Mouse (Mus musculus): Measurements from ENCODE around the gene Ush1c. TPM values are rescaled to one million over a fixed set of nuclear protein-coding genes. Genes with fewer than 3 reads are reported as not detected.

Ush1c gene
- polyA plus RNA-seq, 1 experiment from 2014 or later, result 36.8 TPM

DNA sequence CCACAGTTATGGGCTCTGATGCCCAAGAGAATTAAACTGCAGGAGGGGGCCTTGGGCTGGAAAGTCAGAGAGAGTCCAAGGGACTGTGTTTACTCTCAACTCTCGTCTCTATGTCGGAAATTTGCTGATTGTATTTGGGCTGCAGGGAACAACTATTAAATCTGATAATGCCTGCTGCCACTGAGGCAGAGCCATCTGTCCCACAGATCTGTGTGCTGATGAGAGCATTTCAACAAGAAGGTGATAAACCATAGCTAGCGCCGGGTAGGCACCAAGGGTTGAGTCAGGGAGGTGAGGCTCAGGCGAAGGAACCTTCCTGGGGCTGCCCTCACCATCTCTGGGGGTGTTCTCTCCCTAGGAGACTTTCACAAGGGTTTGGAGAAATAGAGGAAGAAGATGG lies 75.6 kb downstream of the Ush1c start:
- ATAC-seq (replicated peaks; ENCODE audit: low FRiP score, low TSS enrichment, low read depth), result no peak

DNA sequence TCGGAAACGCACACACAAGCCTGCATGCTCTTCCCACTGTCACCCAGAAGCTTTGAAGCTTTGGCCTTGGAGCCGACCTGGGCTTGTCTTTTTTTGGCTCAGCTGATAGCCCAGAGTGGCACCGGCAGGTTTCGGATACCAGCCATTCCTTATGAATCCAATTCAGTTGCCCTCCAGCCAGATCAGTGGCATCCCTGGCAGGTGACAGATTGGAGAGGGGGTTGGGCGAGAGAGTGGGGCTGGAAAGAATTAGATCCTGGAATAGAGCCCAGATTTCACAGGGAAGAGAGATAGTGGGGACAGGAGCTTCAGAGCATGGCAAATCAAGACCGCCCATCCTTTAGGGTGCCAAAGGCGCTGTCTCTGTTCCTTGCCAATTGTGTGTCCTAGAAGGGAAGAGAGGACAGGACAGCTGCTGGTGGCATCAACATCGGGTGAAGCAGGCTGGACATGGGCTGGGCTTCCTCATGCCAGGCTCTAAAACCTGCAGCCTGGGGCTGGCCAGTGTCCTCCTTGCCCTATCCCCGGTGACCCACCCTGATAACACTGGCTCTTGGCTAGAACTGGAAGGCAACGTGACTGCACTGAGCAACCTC lies 76.1 kb downstream of the Ush1c start:
- no peak for ATAC-seq (replicated peaks; ENCODE audit: low FRiP score, low TSS enrichment, low read depth)
- no peak overlapping the region for H3K9ac ChIP-seq (ENCODE audit: low read length)
- 67% methylated on average over 11 of the region's 11 CpGs for WGBS

More for the DNA sequence above, 75.6 kb downstream of the Ush1c start:
- H3K4me1 ChIP-seq (replicated peaks; ENCODE audit: control insufficient read depth, insufficient read depth, low read length), result no peaks in the 10 kb centered on the region
- no peaks in the 10 kb centered on the region for H3K9me3 ChIP-seq (ENCODE audit: control insufficient read depth, low read length)
- no peaks in the 10 kb centered on the region for H3K27me3 ChIP-seq (replicated peaks; ENCODE audit: control insufficient read depth, insufficient read depth, low read length)
- no peak overlapping the region for H3K4me2 ChIP-seq (ENCODE audit: low read length)
- WGBS, result 75% methylated on average over 5 of the region's 5 CpGs
- H3K27ac ChIP-seq (ENCODE audit: low read depth), result no peak overlapping the region
- no peak overlapping the region for H3K9ac ChIP-seq (ENCODE audit: low read length)
- DNase-seq (ENCODE audit: low spot score), result no peak
- H3K36me3 ChIP-seq (ENCODE audit: control insufficient read depth, insufficient read depth, low read length), result no peaks in the 10 kb centered on the region
- no peak overlapping the region for H3K4me3 ChIP-seq (ENCODE audit: low read depth, low read length)

GRCm38 (mm10) chr7:46161615-46162014 lies 76.7 kb downstream of the Ush1c start:
- DNase-seq (ENCODE audit: low spot score), result no peak
- H3K4me3 ChIP-seq (ENCODE audit: low read depth, low read length), result no peak overlapping the region
- H3K27ac ChIP-seq (ENCODE audit: low read depth), result no peak overlapping the region
- ATAC-seq (replicated peaks; ENCODE audit: low FRiP score, low TSS enrichment, low read depth), result no peak
- no peaks in the 10 kb centered on the region for H3K27me3 ChIP-seq (replicated peaks; ENCODE audit: control insufficient read depth, insufficient read depth, low read length)
- WGBS, result 50% methylated on average over 3 of the region's 3 CpGs
- H3K4me1 ChIP-seq (replicated peaks; ENCODE audit: control insufficient read depth, insufficient read depth, low read length), result no peaks in the 10 kb centered on the region
- H3K9ac ChIP-seq (ENCODE audit: low read length), result no peak overlapping the region
- H3K36me3 ChIP-seq (ENCODE audit: control insufficient read depth, insufficient read depth, low read length), result no peaks in the 10 kb centered on the region
- no peak overlapping the region for H3K4me2 ChIP-seq (ENCODE audit: low read length)
- H3K9me3 ChIP-seq (ENCODE audit: control insufficient read depth, low read length), result no peaks in the 10 kb centered on the region

More for the DNA sequence above, 76.1 kb downstream of the Ush1c start:
- Histone ChIP-seq H3K27ac (ENCODE audit: low read depth) (no peak overlapping the region), H3K9me3 (ENCODE audit: control insufficient read depth, low read length) (no peaks in the 10 kb centered on the region), H3K27me3 (replicated peaks; ENCODE audit: control insufficient read depth, insufficient read depth, low read length) (no peaks in the 10 kb centered on the region), H3K4me1 (replicated peaks; ENCODE audit: control insufficient read depth, insufficient read depth, low read length) (no peaks in the 10 kb centered on the region), H3K4me3 (ENCODE audit: low read depth, low read length) (no peak overlapping the region), H3K36me3 (ENCODE audit: control insufficient read depth, insufficient read depth, low read length) (no peaks in the 10 kb centered on the region), H3K4me2 (ENCODE audit: low read length) (no peak overlapping the region)
- no peak for DNase-seq (ENCODE audit: low spot score)

DNA sequence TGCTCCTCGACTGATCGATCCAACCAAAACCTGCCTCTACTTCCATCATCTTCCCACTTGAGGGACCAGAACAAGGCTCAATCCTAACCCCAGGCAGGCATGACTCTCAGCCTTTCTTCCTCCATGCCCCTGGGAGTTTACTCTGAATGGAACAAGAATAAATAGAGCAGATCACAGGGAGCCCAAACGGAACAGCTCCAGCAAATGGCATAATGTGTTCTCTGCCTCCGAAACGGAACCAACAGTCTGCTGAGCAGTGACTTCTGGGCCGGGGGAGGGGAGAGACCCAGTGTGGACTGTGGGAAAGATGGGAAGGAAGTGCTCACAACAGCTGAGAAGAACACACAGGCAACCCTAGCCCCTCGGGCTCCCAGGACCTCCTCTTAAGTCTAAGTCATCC lies 80.6 kb downstream of the Ush1c start:
- WGBS, result 72% methylated on average over 7 of the region's 7 CpGs
- no peak overlapping the region for H3K4me3 ChIP-seq (ENCODE audit: low read depth, low read length)

DNA sequence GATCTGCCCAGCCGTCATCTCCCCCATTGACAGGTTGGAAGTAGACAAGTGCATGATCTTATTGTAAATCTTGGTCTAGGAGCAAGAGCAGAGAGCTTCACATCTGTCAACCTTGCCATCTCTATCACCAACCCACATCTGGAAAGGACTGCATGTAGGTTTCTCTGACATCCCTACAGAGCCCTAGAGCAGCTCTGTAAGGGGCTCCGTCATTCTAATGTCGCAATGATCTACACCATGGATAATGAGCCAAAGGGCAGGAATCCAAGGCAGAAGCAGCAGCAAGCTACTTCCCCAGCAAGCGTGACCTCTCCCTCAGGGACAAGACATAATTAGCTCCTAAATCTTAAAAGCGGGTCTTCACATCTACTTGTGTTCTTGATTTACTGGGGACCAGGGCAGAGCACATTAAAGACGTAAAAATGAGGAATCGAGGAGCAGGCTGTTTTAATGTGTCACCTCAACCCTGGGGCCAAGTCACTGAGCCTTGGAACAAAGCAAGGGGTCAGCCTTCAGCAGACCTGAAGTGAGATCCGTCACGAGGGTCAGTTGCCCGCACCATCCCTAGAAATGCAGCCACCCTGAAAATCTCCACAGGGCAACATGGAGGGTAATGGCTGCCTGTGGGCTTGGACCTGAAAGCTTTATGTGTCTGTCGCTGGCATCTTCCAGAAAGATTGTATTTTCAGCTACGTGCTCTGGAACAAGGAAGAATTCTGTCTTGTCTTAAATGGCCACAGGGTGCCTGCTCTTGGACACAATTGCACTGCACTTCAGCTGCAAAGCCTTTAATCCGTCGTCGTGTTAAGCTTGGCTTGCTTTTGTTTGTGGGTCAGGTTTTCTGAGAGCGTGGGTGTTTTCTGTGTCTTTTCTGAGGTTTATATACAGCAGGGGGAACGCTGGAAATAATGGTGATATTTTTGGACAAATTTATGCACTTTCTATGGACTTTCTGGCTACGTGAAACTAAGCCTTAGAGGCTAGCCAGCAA lies 83.5 kb downstream of the Ush1c start:
- 74% methylated on average over 18 of the region's 18 CpGs for WGBS
- no peak overlapping the region for H3K4me3 ChIP-seq (ENCODE audit: low read depth, low read length)
- no peaks in the 10 kb centered on the region for H3K27me3 ChIP-seq (replicated peaks; ENCODE audit: control insufficient read depth, insufficient read depth, low read length)
- H3K4me2 ChIP-seq (ENCODE audit: low read length), result no peak overlapping the region
- H3K9ac ChIP-seq (ENCODE audit: low read length), result no peak overlapping the region
- no peaks in the 10 kb centered on the region for H3K36me3 ChIP-seq (ENCODE audit: control insufficient read depth, insufficient read depth, low read length)
- ATAC-seq (replicated peaks; ENCODE audit: low FRiP score, low TSS enrichment, low read depth) (no peak), DNase-seq (ENCODE audit: low spot score) (no peak)
- no peaks in the 10 kb centered on the region for H3K4me1 ChIP-seq (replicated peaks; ENCODE audit: control insufficient read depth, insufficient read depth, low read length)
- H3K9me3 ChIP-seq (ENCODE audit: control insufficient read depth, low read length), result no peaks in the 10 kb centered on the region
- no peak overlapping the region for H3K27ac ChIP-seq (ENCODE audit: low read depth)

More for the DNA sequence above, 80.6 kb downstream of the Ush1c start:
- Histone ChIP-seq H3K27ac (ENCODE audit: low read depth) (no peak overlapping the region), H3K4me2 (ENCODE audit: low read length) (no peak overlapping the region), H3K4me1 (replicated peaks; ENCODE audit: control insufficient read depth, insufficient read depth, low read length) (no peaks in the 10 kb centered on the region), H3K9me3 (ENCODE audit: control insufficient read depth, low read length) (no peaks in the 10 kb centered on the region), H3K36me3 (ENCODE audit: control insufficient read depth, insufficient read depth, low read length) (no peaks in the 10 kb centered on the region), H3K27me3 (replicated peaks; ENCODE audit: control insufficient read depth, insufficient read depth, low read length) (no peaks in the 10 kb centered on the region), H3K9ac (ENCODE audit: low read length) (no peak overlapping the region)
- DNase-seq (ENCODE audit: low spot score) (no peak), ATAC-seq (replicated peaks; ENCODE audit: low FRiP score, low TSS enrichment, low read depth) (no peak)

DNA sequence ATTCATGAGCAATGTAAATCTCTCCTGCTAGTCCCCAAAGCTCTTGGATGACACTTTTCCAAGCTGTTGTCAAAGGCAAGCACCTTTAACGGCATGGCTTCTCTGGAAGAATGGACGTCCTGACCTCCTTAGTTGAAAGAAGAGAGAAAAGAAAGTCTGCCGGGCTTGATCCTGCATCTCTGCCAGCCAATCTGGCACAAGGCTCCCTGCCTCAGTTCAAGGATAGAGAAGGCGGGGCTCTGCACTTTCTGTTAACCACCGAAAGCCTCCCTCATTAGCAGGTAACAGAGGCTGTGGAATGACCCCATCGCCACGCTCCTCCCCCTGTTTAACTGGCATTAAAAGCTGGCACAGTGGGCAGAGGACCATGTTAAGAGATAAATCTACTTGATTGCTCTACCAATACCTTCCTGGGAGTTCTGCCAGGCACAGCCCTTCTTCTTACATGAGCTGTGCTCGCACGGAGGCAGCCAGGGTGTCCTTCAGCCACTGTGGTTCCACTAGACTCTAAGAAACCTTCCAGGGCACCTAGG lies 85.4 kb downstream of the Ush1c start:
- H3K27ac ChIP-seq (ENCODE audit: low read depth), result no peak overlapping the region
- no peak overlapping the region for H3K4me2 ChIP-seq (ENCODE audit: low read length)
- ATAC-seq (replicated peaks; ENCODE audit: low FRiP score, low TSS enrichment, low read depth), result no peak
- H3K4me3 ChIP-seq (ENCODE audit: low read depth, low read length), result no peak overlapping the region
- 74% methylated on average over 9 of the region's 9 CpGs for WGBS
- no peaks in the 10 kb centered on the region for H3K9me3 ChIP-seq (ENCODE audit: control insufficient read depth, low read length)
- no peak for DNase-seq (ENCODE audit: low spot score)
- H3K9ac ChIP-seq (ENCODE audit: low read length), result no peak overlapping the region
- no peaks in the 10 kb centered on the region for H3K4me1 ChIP-seq (replicated peaks; ENCODE audit: control insufficient read depth, insufficient read depth, low read length)
- no peaks in the 10 kb centered on the region for H3K27me3 ChIP-seq (replicated peaks; ENCODE audit: control insufficient read depth, insufficient read depth, low read length)
- no peaks in the 10 kb centered on the region for H3K36me3 ChIP-seq (ENCODE audit: control insufficient read depth, insufficient read depth, low read length)

DNA sequence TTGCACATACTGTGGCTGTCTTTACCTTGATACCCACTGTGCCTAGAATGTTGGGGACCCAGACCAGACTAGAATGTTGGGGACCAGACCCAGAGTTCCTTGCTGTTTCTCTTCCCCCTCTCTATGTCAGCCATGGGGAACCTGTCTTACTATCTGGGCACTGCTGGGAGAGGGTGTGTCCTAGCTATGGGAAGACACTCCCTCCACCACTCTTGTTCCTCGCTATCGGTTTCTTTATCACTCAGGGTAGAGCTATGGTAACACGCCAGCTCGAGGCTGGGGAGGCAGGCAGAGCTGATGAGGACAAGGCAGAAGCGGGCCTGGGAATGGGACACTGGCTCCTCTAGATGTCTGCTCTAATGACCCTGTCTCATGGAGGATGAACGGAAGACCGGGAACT lies 90.9 kb downstream of the Ush1c start:
- H3K27me3 ChIP-seq (replicated peaks; ENCODE audit: control insufficient read depth, insufficient read depth, low read length), result no peaks in the 10 kb centered on the region
- H3K4me3 ChIP-seq (ENCODE audit: low read depth, low read length), result no peak overlapping the region
- no peaks in the 10 kb centered on the region for H3K4me1 ChIP-seq (replicated peaks; ENCODE audit: control insufficient read depth, insufficient read depth, low read length)
- no peak overlapping the region for H3K4me2 ChIP-seq (ENCODE audit: low read length)
- no peak for ATAC-seq (replicated peaks; ENCODE audit: low FRiP score, low TSS enrichment, low read depth)
- H3K9ac ChIP-seq (ENCODE audit: low read length), result no peak overlapping the region
- H3K36me3 ChIP-seq (ENCODE audit: control insufficient read depth, insufficient read depth, low read length), result no peaks in the 10 kb centered on the region
- no peak overlapping the region for H3K27ac ChIP-seq (ENCODE audit: low read depth)
- H3K9me3 ChIP-seq (ENCODE audit: control insufficient read depth, low read length), result no peaks in the 10 kb centered on the region
- 77% methylated on average over 7 of the region's 7 CpGs for WGBS
- no peak for DNase-seq (ENCODE audit: low spot score)

- H3K4me3 ChIP-seq (ENCODE audit: low read depth, low read length), result no peak overlapping the region
- no peaks in the 10 kb centered on the region for H3K27me3 ChIP-seq (replicated peaks; ENCODE audit: control insufficient read depth, insufficient read depth, low read length)
- no peak for DNase-seq (ENCODE audit: low spot score)
- ATAC-seq (replicated peaks; ENCODE audit: low FRiP score, low TSS enrichment, low read depth), result no peak
- no peak overlapping the region for H3K9ac ChIP-seq (ENCODE audit: low read length)
- H3K4me2 ChIP-seq (ENCODE audit: low read length), result no peak overlapping the region
- H3K27ac ChIP-seq (ENCODE audit: low read depth), result no peak overlapping the region
- 82% methylated on average over 7 of the region's 7 CpGs for WGBS
- no peaks in the 10 kb centered on the region for H3K36me3 ChIP-seq (ENCODE audit: control insufficient read depth, insufficient read depth, low read length)
- no peaks in the 10 kb centered on the region for H3K4me1 ChIP-seq (replicated peaks; ENCODE audit: control insufficient read depth, insufficient read depth, low read length)
- H3K9me3 ChIP-seq (ENCODE audit: control insufficient read depth, low read length), result no peaks in the 10 kb centered on the region
These were observed 91.5 kb downstream of the Ush1c start for GRCm38 (mm10) chr7:46146675-46147308.
